ENCODE assay signal across 23 mouse cellular contexts in the genomic region with DNA sequence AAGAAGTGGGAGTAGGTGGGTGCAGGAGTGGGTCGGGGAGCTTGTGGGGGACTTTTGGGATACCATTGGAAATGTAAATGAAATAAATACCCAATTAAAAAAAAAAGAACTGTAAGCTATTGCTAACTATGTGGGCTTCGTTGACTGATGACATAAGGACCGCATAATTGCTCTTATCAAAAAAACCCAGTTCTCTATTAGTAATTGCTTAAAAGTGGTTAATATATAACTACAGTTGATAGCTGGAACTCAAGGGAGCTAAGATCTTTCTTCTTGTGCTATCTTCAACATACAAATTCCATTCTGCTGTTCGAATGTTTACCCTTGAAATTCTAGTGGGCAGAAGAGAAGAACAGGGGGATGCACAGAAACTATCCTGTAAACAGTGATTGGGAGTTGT.
DNase-seq lines count a peak whose midpoint lies in the region; ATAC-seq and TF ChIP-seq lines count a peak whose summit lies in the region.
"Had no signal": no experiment of that assay in that cellular context is flagged by ENCODE, and none has a peak within 500 bp of the region (broad histone marks: within the 10 kb centered on the region; RNA-seq: fewer than 3 reads in every experiment).

No protein-coding gene starts in this region.

- H3K36me3 ChIP-seq in intestine, embryonic 15.5 days: no peaks in the 10 kb centered on the region
- H3K36me3 ChIP-seq in intestine, postnatal 0 days (ENCODE audit: control insufficient read depth, insufficient read depth): no peaks in the 10 kb centered on the region
- no peaks in the 10 kb centered on the region for H3K36me3 ChIP-seq in stomach, embryonic 15.5 days
- no peaks in the 10 kb centered on the region for H3K36me3 ChIP-seq in stomach, postnatal 0 days (ENCODE audit: control insufficient read depth, insufficient read depth, low read length)
- H3K36me3 ChIP-seq in intestine, embryonic 16.5 days (ENCODE audit: control insufficient read depth, insufficient read depth, low read length): no peaks in the 10 kb centered on the region
- H3K36me3 ChIP-seq: G1E had no signal

- H3K27ac ChIP-seq in intestine, embryonic 15.5 days: no peak overlapping the region
- no peak overlapping the region for H3K27ac ChIP-seq in intestine, postnatal 0 days (ENCODE audit: low read depth, low read length)
- no peak overlapping the region for H3K27ac ChIP-seq in stomach, embryonic 15.5 days
- H3K27ac ChIP-seq in stomach, postnatal 0 days (replicated peaks): no peak overlapping the region
- no peak overlapping the region for H3K27ac ChIP-seq in intestine, embryonic 16.5 days (ENCODE audit: low read length)

- no peak overlapping the region for H3K9ac ChIP-seq in intestine, embryonic 15.5 days
- H3K9ac ChIP-seq in intestine, postnatal 0 days (ENCODE audit: low read depth, low read length): no peak overlapping the region
- H3K9ac ChIP-seq in stomach, embryonic 15.5 days: no peak overlapping the region
- H3K9ac ChIP-seq in stomach, postnatal 0 days (ENCODE audit: low read length): no peak overlapping the region
- no peak overlapping the region for H3K9ac ChIP-seq in intestine, embryonic 16.5 days (ENCODE audit: low read depth, low read length)

- peak; percentile 87 for ATAC-seq in intestine, embryonic 15.5 days
- ATAC-seq in intestine, postnatal 0 days: no peak
- peak; percentile 39 for ATAC-seq in stomach, embryonic 15.5 days (ENCODE audit: insufficient read depth, low FRiP score, low read depth)
- ATAC-seq in stomach, postnatal 0 days (ENCODE audit: low FRiP score, low TSS enrichment): no peak
- peak; percentile 93 for ATAC-seq in intestine, embryonic 16.5 days
- ATAC-seq: activated CD4-positive, CD25-positive, alpha-beta regulatory T cell, adult 4 months; CD4-positive, CD25-positive, alpha-beta regulatory T cell, adult 4 months; Patski had no signal

- no peak for TF ChIP-seq EP300 in stomach, postnatal 0 days (optimal IDR thresholded peaks at IDR 0.05)

- H3K27me3 ChIP-seq in intestine, embryonic 15.5 days (replicated peaks): no peaks in the 10 kb centered on the region
- H3K27me3 ChIP-seq in intestine, postnatal 0 days (replicated peaks; ENCODE audit: control insufficient read depth, insufficient read depth, low read length): no peaks in the 10 kb centered on the region
- no peaks in the 10 kb centered on the region for H3K27me3 ChIP-seq in stomach, embryonic 15.5 days (replicated peaks)
- no peaks in the 10 kb centered on the region for H3K27me3 ChIP-seq in stomach, postnatal 0 days (ENCODE audit: control insufficient read depth, insufficient read depth, low read length)
- no peaks in the 10 kb centered on the region for H3K27me3 ChIP-seq in intestine, embryonic 16.5 days (replicated peaks; ENCODE audit: control insufficient read depth, insufficient read depth, low read length)
- H3K27me3 ChIP-seq: CH12.LX had no signal

- no peaks in the 10 kb centered on the region for H3K9me3 ChIP-seq in intestine, embryonic 15.5 days
- H3K9me3 ChIP-seq in intestine, postnatal 0 days (ENCODE audit: control insufficient read depth): no peaks in the 10 kb centered on the region
- no peaks in the 10 kb centered on the region for H3K9me3 ChIP-seq in stomach, embryonic 15.5 days
- no peaks in the 10 kb centered on the region for H3K9me3 ChIP-seq in stomach, postnatal 0 days (ENCODE audit: control insufficient read depth, low read length)
- no peaks in the 10 kb centered on the region for H3K9me3 ChIP-seq in intestine, embryonic 16.5 days (ENCODE audit: control insufficient read depth, low read length)
- H3K9me3 ChIP-seq: G1E had no signal

- no peak for DNase-seq in stomach, postnatal 0 days (ENCODE audit: low spot score)
- DNase-seq in MN1 (ENCODE audit: low spot score): peak; percentile 1
- DNase-seq in gastrocnemius, postnatal 36 days: no peak
- DNase-seq in neural tube, embryonic 10.5 days (ENCODE audit: extremely low spot score, low spot score): no peak
- DNase-seq: adrenal gland, adult 2 months; adrenal gland, adult 8-10 months; adrenal gland, postnatal 10 days; adrenal gland, postnatal 14 days; adrenal gland, postnatal 25 days; adrenal gland, postnatal 36 days; B cell, adult 2 months; cerebellum, adult 11 months; cerebellum, adult 11-12 months; cerebellum, adult 18-20 months had no signal

- no peak overlapping the region for H3K4me2 ChIP-seq in intestine, embryonic 15.5 days (replicated peaks)
- H3K4me2 ChIP-seq in intestine, postnatal 0 days (replicated peaks; ENCODE audit: low read depth): no peak overlapping the region
- no peak overlapping the region for H3K4me2 ChIP-seq in stomach, embryonic 15.5 days
- no peak overlapping the region for H3K4me2 ChIP-seq in stomach, postnatal 0 days (replicated peaks; ENCODE audit: low read depth)
- H3K4me2 ChIP-seq in intestine, embryonic 16.5 days (ENCODE audit: low read depth, low read length): no peak overlapping the region

- H3K4me1 ChIP-seq in intestine, embryonic 15.5 days (replicated peaks): no peaks in the 10 kb centered on the region
- no peaks in the 10 kb centered on the region for H3K4me1 ChIP-seq in intestine, postnatal 0 days (replicated peaks; ENCODE audit: control insufficient read depth, insufficient read depth, low read length)
- no peaks in the 10 kb centered on the region for H3K4me1 ChIP-seq in stomach, embryonic 15.5 days
- H3K4me1 ChIP-seq in stomach, postnatal 0 days (replicated peaks; ENCODE audit: control insufficient read depth, insufficient read depth): no peaks in the 10 kb centered on the region
- no peaks in the 10 kb centered on the region for H3K4me1 ChIP-seq in intestine, embryonic 16.5 days (ENCODE audit: control insufficient read depth, insufficient read depth, low read length)

- H3K4me3 ChIP-seq in intestine, embryonic 15.5 days (replicated peaks): no peak overlapping the region
- no peak overlapping the region for H3K4me3 ChIP-seq in intestine, postnatal 0 days (ENCODE audit: low read depth, low read length)
- no peak overlapping the region for H3K4me3 ChIP-seq in stomach, embryonic 15.5 days (replicated peaks)
- H3K4me3 ChIP-seq in stomach, postnatal 0 days (ENCODE audit: low read depth, low read length): no peak overlapping the region
- no peak overlapping the region for H3K4me3 ChIP-seq in intestine, embryonic 16.5 days (ENCODE audit: low read length)

- intact Hi-C loops in gastrocnemius, postnatal 36 days (cut with DNase I): no loop called here

- TF ChIP-seq CTCF in intestine, postnatal 0 days (IDR thresholded peaks at IDR 0.05; ENCODE audit: low read depth): no peak
- TF ChIP-seq CTCF in stomach, postnatal 0 days (IDR thresholded peaks at IDR 0.05; ENCODE audit: low read depth): no peak

- WGBS in intestine, embryonic 15.5 days: 62% methylated on average over 4 of the region's 4 CpGs
- 36% methylated on average over 4 of the region's 4 CpGs for WGBS in intestine, postnatal 0 days
- WGBS in stomach, embryonic 15.5 days: 61% methylated on average over 4 of the region's 4 CpGs
- 57% methylated on average over 4 of the region's 4 CpGs for WGBS in stomach, postnatal 0 days
- 62% methylated on average over 4 of the region's 4 CpGs for WGBS in intestine, embryonic 16.5 days

Comparison
In these comparisons a context has a peak if more than half of its experiments do, and no peak if none do; other contexts are left out.
1. ATAC-seq: peak in intestine, embryonic 15.5 days (single experiment), stomach, embryonic 15.5 days (single experiment) and intestine, embryonic 16.5 days (single experiment); none in intestine, postnatal 0 days (single experiment) and stomach, postnatal 0 days (single experiment).